ENCODE assay signal across 7 mouse cellular contexts in genomic region chr9:65786885-65787787, GRCm38 (mm10). TPM values are rescaled to one million over a fixed set of nuclear protein-coding genes. Genes with fewer than 3 reads are reported as not detected.
DNase-seq lines count a peak whose midpoint lies in the region; ATAC-seq and TF ChIP-seq lines count a peak whose summit lies in the region.

No protein-coding gene starts in this region.

- H3K9ac ChIP-seq in heart, adult 2 months (ENCODE audit: low read depth, low read length): no peak overlapping the region
- H3K9ac ChIP-seq in stomach, embryonic 15.5 days: no peak overlapping the region

- intact Hi-C loops in heart, adult 2 months (cut with DNase I): no loop called here

- ATAC-seq in stomach, embryonic 15.5 days (ENCODE audit: insufficient read depth, low FRiP score, low read depth): peak; percentile 78
- ATAC-seq in inflammation-experienced regulatory T-cells, adult 6 months: no peak

- H3K4me3 ChIP-seq in heart, adult 2 months: no peak overlapping the region
- H3K4me3 ChIP-seq in stomach, embryonic 15.5 days (replicated peaks): no peak overlapping the region

- TF ChIP-seq CTCF in heart, adult 2 months (IDR thresholded peaks at IDR 0.05): no peak

- 0 out of 2 replicates have a peak overlapping the region, but pooled peaks have one; percentile 8 for H3K27ac ChIP-seq in heart, adult 2 months
- peak overlapping the region; percentile 48 for H3K27ac ChIP-seq in stomach, embryonic 15.5 days

- no peaks in the 10 kb centered on the region for H3K27me3 ChIP-seq in heart, adult 2 months (ENCODE audit: control insufficient read depth, insufficient read depth, low read length)
- H3K27me3 ChIP-seq in stomach, embryonic 15.5 days (replicated peaks): no peaks in the 10 kb centered on the region

- no peaks in the 10 kb centered on the region for H3K9me3 ChIP-seq in stomach, embryonic 15.5 days

- TF ChIP-seq EP300 in heart, adult 2 months (IDR thresholded peaks at IDR 0.05; ENCODE audit: insufficient read depth, low read depth, low read length): no peak

- no peak overlapping the region for H3K4me2 ChIP-seq in stomach, embryonic 15.5 days

- 33% methylated on average over 8 of the region's 8 CpGs for WGBS in heart, adult 2 months
- WGBS in stomach, embryonic 15.5 days: 42% methylated on average over 8 of the region's 8 CpGs

- TF ChIP-seq POLR2A in heart, adult 2 months (IDR thresholded peaks at IDR 0.05; ENCODE audit: insufficient read depth, low read depth, low read length): no peak

- peak; percentile 61 for DNase-seq in adipocyte (ENCODE audit: low spot score)
- DNase-seq in c-Kit-positive CD71-negative TER-119-negative erythroid progenitor cells, embryonic 14.5 days (ENCODE audit: low read depth): peak; percentile 53
- DNase-seq in heart, adult 2 months: peak; percentile 38 to 44
- peak; percentile 47 for DNase-seq in kidney, adult 18-20 months
- DNase-seq in lung, postnatal 14 days: peak; percentile 29

- peaks cover 17% of the 10 kb centered on the region for H3K36me3 ChIP-seq in heart, adult 2 months (ENCODE audit: control insufficient read depth, insufficient read depth, low read length)
- H3K36me3 ChIP-seq in stomach, embryonic 15.5 days: no peaks in the 10 kb centered on the region

- H3K79me2 ChIP-seq in heart, adult 2 months (replicated peaks; ENCODE audit: control insufficient read depth, insufficient read depth, low read length): peaks cover 4% of the 10 kb centered on the region

- peaks cover 20% of the 10 kb centered on the region for H3K4me1 ChIP-seq in heart, adult 2 months (ENCODE audit: control insufficient read depth, insufficient read depth, low read length)
- peaks cover 11% of the 10 kb centered on the region for H3K4me1 ChIP-seq in stomach, embryonic 15.5 days

RNA-seq across cellular contexts. Expression of gene Zfp609, which starts 40.2 kb away (rescaled TPM):
- total RNA-seq in heart, adult 2 months (2021): 10 to 100 TPM; 23.7 to 25.5 TPM
- polyA plus RNA-seq in heart, adult 2 months (2012; rRNA removed): 8.7 and 8.9 TPM in 2 replicates
- polyA plus RNA-seq in stomach, embryonic 15.5 days (2015; fragmentation: Nextera tagmentation; extraction: Ambion mirVana): 6.4 and 6.5 TPM in 2 replicates
- polyA plus RNA-seq in inflammation-experienced regulatory T-cells, adult 6 months (2017; shearing (Covaris generic)): 1 to 10 TPM; 2.3 to 4.2 (median 2.9) TPM
